Mouse (Mus musculus): ENCODE data around the gene Plekhg1. TPM values are rescaled to one million over a fixed set of nuclear protein-coding genes. Genes with fewer than 3 reads are reported as not detected.

Plekhg1 gene
- polyA plus RNA-seq, 1 experiment = 8.7 TPM

GRCm38 (mm10) chr10:3834678-3835077 is 94.5 kb downstream of the Plekhg1 start:
- TF ChIP-seq CTCF (IDR thresholded peaks at IDR 0.05; ENCODE audit: borderline replicate concordance, insufficient read depth, low read length) (no peak), POLR2A (IDR thresholded peaks at IDR 0.05; ENCODE audit: low read depth, low read length) (no peak)
- Histone ChIP-seq H3K4me3 (ENCODE audit: insufficient read depth, low read length) (no peak overlapping the region), H3K27ac (ENCODE audit: insufficient read depth, low read length) (no peak overlapping the region), H3K4me1 (ENCODE audit: control insufficient read depth, insufficient read depth, low read length) (peaks cover 4% of the 10 kb centered on the region; the same call in 1 of the 2 replicates)

DNA sequence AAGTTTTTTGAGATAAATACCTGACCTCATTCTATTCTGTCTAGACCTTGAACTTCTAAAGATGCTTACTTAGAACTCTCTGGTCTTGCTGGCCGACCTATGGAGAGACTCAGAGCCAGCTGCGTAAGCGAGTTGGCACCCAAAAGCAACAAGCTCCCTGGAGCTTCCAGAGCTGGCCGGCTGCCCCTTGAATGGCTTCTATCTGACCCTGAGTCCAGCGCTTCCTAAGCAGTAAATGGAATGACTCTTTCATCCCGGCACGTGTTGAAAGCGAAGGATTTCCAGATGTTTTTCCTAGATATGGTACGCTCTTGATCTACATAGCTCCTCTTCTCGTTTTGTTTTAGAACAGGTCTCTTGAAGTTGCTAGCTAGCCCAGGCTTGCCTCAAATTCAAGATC is 95.5 kb downstream of the Plekhg1 start:
- Histone ChIP-seq H3K27ac (ENCODE audit: insufficient read depth, low read length) (no peak overlapping the region), H3K4me1 (ENCODE audit: control insufficient read depth, insufficient read depth, low read length) (0 out of 2 replicates have a peak, but pooled peaks cover 2% of the 10 kb centered on the region), H3K4me3 (ENCODE audit: insufficient read depth, low read length) (no peak overlapping the region)
- no peak for TF ChIP-seq CTCF (IDR thresholded peaks at IDR 0.05; ENCODE audit: borderline replicate concordance, insufficient read depth, low read length)
- no peak for TF ChIP-seq POLR2A (IDR thresholded peaks at IDR 0.05; ENCODE audit: low read depth, low read length)

DNA sequence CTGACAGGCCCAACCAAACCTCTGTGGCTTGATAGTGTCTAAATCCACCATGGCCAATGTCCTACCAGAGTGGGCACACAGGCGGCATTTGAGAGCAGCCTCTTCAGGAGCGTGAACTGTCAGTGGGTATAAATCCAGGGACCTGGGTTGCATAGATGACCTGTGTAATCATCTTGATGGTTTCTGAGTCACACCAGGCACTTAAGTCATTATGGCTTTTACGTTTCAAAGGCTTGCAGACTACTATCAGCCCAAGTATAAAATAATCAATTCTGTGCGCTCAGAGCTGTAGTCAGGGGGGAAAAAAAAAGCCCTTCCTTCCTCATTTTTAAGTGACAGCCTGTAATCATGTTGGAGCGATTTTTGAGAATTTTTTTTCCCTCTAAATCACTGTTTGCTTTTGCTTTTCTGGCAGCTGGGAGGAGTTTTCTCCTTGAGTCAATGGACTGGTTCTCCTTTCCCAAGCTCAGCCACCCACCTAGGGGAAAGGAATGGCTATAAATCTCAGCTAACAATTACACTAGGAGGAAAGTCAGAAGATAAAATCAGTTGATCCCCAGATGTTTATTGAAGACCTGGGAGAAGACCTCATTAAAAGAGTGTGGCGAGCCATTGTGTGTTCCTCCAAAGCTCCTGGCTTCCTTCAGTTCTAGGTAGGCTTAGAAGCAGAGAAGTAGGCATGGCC is 99.7 kb downstream of the Plekhg1 start:
- no peak for TF ChIP-seq CTCF (IDR thresholded peaks at IDR 0.05; ENCODE audit: borderline replicate concordance, insufficient read depth, low read length)
- no peak for TF ChIP-seq POLR2A (IDR thresholded peaks at IDR 0.05; ENCODE audit: low read depth, low read length)
- Histone ChIP-seq H3K27ac (ENCODE audit: insufficient read depth, low read length) (no peak overlapping the region), H3K4me3 (ENCODE audit: insufficient read depth, low read length) (no peak overlapping the region), H3K4me1 (ENCODE audit: control insufficient read depth, insufficient read depth, low read length) (0 out of 2 replicates have a peak, but pooled peaks cover 2% of the 10 kb centered on the region)

DNA sequence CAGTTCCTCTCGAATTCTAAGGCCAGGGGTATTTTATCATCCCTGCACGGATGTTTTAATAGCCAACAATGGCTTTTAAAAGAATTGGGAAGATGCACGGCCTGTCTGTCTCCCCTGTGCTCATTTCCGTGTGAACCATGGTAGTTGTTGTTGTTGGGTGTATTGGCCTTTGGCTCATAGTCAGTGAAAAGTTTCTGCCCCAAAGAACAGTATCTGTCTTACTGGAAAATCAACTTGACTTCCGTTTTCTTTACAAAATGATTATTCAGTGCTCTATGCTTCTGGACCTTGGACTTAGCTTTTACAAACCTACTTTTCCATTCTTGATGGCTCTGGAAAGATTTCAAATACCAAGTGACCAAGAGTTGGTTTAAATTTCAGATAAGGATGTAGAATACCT is 104.3 kb downstream of the Plekhg1 start:
- TF ChIP-seq CTCF (IDR thresholded peaks at IDR 0.05; ENCODE audit: borderline replicate concordance, insufficient read depth, low read length) (no peak), POLR2A (IDR thresholded peaks at IDR 0.05; ENCODE audit: low read depth, low read length) (no peak)
- no peak overlapping the region for H3K27ac ChIP-seq (ENCODE audit: insufficient read depth, low read length)
- H3K4me1 ChIP-seq (ENCODE audit: control insufficient read depth, insufficient read depth, low read length) = no peaks in the 10 kb centered on the region
- no peak overlapping the region for H3K4me3 ChIP-seq (ENCODE audit: insufficient read depth, low read length)

DNA sequence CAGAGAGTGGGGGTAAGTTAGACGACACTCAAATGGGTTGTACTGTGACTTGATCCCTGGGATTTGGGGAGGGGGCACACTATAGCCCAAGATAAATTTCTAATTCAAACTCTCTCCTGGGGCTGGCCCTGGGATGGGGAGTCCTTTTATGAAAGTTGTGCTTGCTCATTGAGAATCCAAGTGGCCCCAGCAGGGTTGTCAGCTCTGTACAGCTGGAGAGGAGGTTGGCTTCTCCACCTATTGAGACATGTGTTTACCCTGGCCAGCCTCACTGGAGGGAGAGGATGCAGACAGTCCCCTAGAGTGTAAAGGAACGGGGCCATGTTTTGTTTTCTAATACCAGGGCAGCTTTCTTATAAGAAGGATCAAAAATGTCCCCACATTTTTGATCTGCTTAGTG is 106.9 kb downstream of the Plekhg1 start:
- Histone ChIP-seq H3K4me3 (ENCODE audit: insufficient read depth, low read length) (no peak overlapping the region), H3K27ac (ENCODE audit: insufficient read depth, low read length) (no peak overlapping the region), H3K4me1 (ENCODE audit: control insufficient read depth, insufficient read depth, low read length) (no peaks in the 10 kb centered on the region)
- TF ChIP-seq POLR2A (IDR thresholded peaks at IDR 0.05; ENCODE audit: low read depth, low read length) (no peak), CTCF (IDR thresholded peaks at IDR 0.05; ENCODE audit: borderline replicate concordance, insufficient read depth, low read length) (no peak)

GRCm38 (mm10) chr10:3851461-3851860 is 111.3 kb downstream of the Plekhg1 start:
- TF ChIP-seq POLR2A (IDR thresholded peaks at IDR 0.05; ENCODE audit: low read depth, low read length) (no peak), CTCF (IDR thresholded peaks at IDR 0.05; ENCODE audit: borderline replicate concordance, insufficient read depth, low read length) (no peak)
- Histone ChIP-seq H3K4me3 (ENCODE audit: insufficient read depth, low read length) (no peak overlapping the region), H3K4me1 (ENCODE audit: control insufficient read depth, insufficient read depth, low read length) (no peaks in the 10 kb centered on the region), H3K27ac (ENCODE audit: insufficient read depth, low read length) (no peak overlapping the region)

DNA sequence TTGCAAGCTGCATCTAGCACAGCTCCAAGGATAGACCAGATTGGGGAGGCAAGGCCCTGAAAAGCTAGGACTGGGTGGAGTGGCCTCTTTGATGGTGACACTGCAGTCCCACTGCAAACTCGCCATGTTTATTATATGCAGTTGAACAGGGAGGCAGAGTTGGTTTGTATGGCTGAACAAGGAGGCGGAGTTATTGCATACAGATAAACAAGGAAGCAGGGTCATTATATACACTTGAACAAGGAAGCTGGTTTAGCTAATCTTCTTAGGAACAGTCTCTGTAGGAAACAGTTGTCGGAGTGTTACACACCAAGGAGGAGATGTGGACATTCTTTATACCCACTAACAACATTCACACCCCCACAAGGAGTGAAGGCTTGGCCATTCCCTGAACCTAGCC is 112.6 kb downstream of the Plekhg1 start:
- Histone ChIP-seq H3K4me3 (ENCODE audit: insufficient read depth, low read length) (no peak overlapping the region), H3K27ac (ENCODE audit: insufficient read depth, low read length) (no peak overlapping the region), H3K4me1 (ENCODE audit: control insufficient read depth, insufficient read depth, low read length) (no peaks in the 10 kb centered on the region)
- TF ChIP-seq POLR2A (IDR thresholded peaks at IDR 0.05; ENCODE audit: low read depth, low read length) = no peak
- TF ChIP-seq CTCF (IDR thresholded peaks at IDR 0.05; ENCODE audit: borderline replicate concordance, insufficient read depth, low read length) = no peak

DNA sequence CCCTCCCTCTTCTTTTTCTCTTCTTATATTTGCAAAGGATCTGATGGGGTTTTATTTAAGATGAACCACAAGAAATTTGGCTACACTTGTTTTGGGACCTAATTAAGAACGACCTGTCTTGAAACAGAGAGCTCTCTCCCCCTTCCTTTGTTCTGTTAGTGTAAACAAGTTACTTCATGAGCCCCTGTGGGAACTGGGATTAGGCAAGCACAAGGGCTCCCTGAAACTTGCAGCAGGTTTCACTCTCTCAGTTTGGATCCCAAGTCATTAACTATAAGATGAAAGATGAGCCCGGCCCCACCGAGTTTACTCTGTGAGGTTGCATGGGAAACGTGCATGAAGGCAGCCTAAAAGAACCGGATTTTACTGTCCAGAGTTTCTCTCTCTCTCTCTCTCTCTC is 117.7 kb downstream of the Plekhg1 start:
- no peak overlapping the region for H3K27ac ChIP-seq (ENCODE audit: insufficient read depth, low read length)
- TF ChIP-seq CTCF (IDR thresholded peaks at IDR 0.05; ENCODE audit: borderline replicate concordance, insufficient read depth, low read length) = no peak
- no peak for TF ChIP-seq POLR2A (IDR thresholded peaks at IDR 0.05; ENCODE audit: low read depth, low read length)
- H3K4me1 ChIP-seq (ENCODE audit: control insufficient read depth, insufficient read depth, low read length) = no peaks in the 10 kb centered on the region
- H3K4me3 ChIP-seq (ENCODE audit: insufficient read depth, low read length) = no peak overlapping the region

DNA sequence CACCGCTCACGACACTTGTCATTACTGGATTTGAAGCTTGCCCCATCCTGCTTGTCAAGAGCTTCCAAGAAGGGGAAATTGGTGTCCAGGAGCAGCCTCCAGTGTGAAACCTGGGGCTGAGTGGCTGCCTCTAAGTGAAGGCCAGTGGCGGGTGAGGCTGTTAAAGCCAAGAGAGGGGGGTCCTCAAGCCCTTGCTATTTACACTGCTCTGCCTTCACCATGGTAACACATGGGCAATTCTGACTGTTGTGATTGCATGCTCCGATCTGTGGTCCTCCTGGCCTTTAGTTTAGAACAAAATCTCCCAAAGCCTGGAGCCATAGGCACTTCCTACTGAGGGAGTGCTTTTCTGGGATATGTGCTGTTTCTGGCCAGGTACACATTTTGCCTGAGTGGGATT is 118.3 kb downstream of the Plekhg1 start:
- H3K27ac ChIP-seq (ENCODE audit: insufficient read depth, low read length) = no peak overlapping the region

DNA sequence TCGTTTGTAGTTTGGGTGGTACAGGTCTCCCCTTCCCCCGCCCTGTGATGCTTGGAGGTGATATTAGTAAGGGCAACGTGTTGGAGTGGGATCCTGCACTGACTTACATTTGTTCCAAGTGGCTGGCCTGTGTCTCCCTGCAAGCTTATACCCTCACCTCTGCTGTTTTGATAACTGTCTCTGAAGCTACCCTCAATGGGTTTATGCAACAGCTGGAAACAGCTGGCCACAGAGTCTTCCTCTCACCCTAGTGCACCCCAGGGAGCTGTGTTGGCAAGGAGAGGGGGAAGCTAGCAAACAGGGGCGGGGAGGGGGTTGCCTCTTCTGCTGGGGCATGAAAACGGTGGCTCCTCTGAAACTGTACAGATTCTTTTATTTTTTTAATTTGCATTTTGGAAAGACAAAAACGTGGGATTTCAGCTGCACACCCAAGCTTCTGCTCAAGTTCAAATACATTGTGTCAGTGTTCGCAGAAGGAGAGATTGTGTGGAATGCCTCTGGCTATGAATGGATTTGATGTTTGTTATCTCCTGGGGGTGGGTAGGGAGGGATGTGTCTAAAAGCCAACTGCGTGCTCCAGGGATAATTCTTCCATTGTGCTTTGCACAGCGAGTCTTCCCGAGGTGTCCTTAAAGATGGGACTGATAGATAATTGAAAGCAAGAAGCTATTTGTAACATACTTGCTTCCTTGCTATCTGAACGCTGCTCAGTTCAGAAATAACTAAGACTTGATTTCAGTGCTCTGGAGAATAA is 119.0 kb downstream of the Plekhg1 start:
- TF ChIP-seq CTCF (IDR thresholded peaks at IDR 0.05; ENCODE audit: borderline replicate concordance, insufficient read depth, low read length) (no peak), POLR2A (IDR thresholded peaks at IDR 0.05; ENCODE audit: low read depth, low read length) (no peak)
- H3K27ac ChIP-seq (ENCODE audit: insufficient read depth, low read length) = no peak overlapping the region
- no peaks in the 10 kb centered on the region for H3K4me1 ChIP-seq (ENCODE audit: control insufficient read depth, insufficient read depth, low read length)

More for the DNA sequence above, 118.3 kb downstream of the Plekhg1 start:
- no peak for TF ChIP-seq CTCF (IDR thresholded peaks at IDR 0.05; ENCODE audit: borderline replicate concordance, insufficient read depth, low read length)
- TF ChIP-seq POLR2A (IDR thresholded peaks at IDR 0.05; ENCODE audit: low read depth, low read length) = no peak
- Histone ChIP-seq H3K4me1 (ENCODE audit: control insufficient read depth, insufficient read depth, low read length) (no peaks in the 10 kb centered on the region), H3K4me3 (ENCODE audit: insufficient read depth, low read length) (no peak overlapping the region)

More for the DNA sequence above, 119.0 kb downstream of the Plekhg1 start:
- no peak overlapping the region for H3K4me3 ChIP-seq (ENCODE audit: insufficient read depth, low read length)
